Mouse (Mus musculus) lung, postnatal 25 days (tissue): ENCODE data around the gene Amigo2.

ENCODE experiments used
- DNase-seq: peaks from one replicate; pipeline ENCODE4 v3.0.0; 2022; ENCODE audit warnings: low spot score

The Amigo2 gene

GRCm38 (mm10) chr15:97267094-97267695 lies 20.1 kb upstream of the Amigo2 start:
- DNase-seq, result no peak

GRCm38 (mm10) chr15:97266236-97266845 lies 19.3 kb upstream of the Amigo2 start:
- no peak for DNase-seq

- no peak for DNase-seq
Observed at GRCm38 (mm10) chr15:97262251-97262650, 15.2 kb upstream of the Amigo2 start.

GRCm38 (mm10) chr15:97259968-97260597 lies 13.0 kb upstream of the Amigo2 start:
- no peak for DNase-seq

- DNase-seq, result peak; percentile 32
Observed at GRCm38 (mm10) chr15:97259300-97259699, 12.2 kb upstream of the Amigo2 start.

GRCm38 (mm10) chr15:97258483-97259230 lies 11.6 kb upstream of the Amigo2 start:
- no peak for DNase-seq

GRCm38 (mm10) chr15:97257206-97257775 lies 10.2 kb upstream of the Amigo2 start:
- no peak for DNase-seq

GRCm38 (mm10) chr15:97256411-97256810 lies 9.3 kb upstream of the Amigo2 start:
- DNase-seq, result no peak

GRCm38 (mm10) chr15:97255800-97256199 lies 8.7 kb upstream of the Amigo2 start:
- no peak for DNase-seq

GRCm38 (mm10) chr15:97254375-97254774 lies 7.3 kb upstream of the Amigo2 start:
- DNase-seq, result no peak

GRCm38 (mm10) chr15:97252493-97253034 lies 5.5 kb upstream of the Amigo2 start:
- no peak for DNase-seq

- no peak for DNase-seq
Observed at GRCm38 (mm10) chr15:97249322-97249721, 2.2 kb upstream of the Amigo2 start.

GRCm38 (mm10) chr15:97248296-97248695 lies 1.2 kb upstream of the Amigo2 start:
- peak; percentile 55 for DNase-seq

- DNase-seq, result peak; percentile 38
Observed at GRCm38 (mm10) chr15:97247791-97248161, 689 bp upstream of the Amigo2 start.

- DNase-seq, result no peak
Observed at GRCm38 (mm10) chr15:97246256-97246655, 831 bp downstream of the Amigo2 start.

- DNase-seq, result no peak
Observed at GRCm38 (mm10) chr15:97245392-97245791, 1.7 kb downstream of the Amigo2 start.

- peak; percentile 45 for DNase-seq
Observed at GRCm38 (mm10) chr15:97236943-97237342, 10.1 kb downstream of the Amigo2 start.

- DNase-seq, result peak; percentile 71
Observed at GRCm38 (mm10) chr15:97235183-97235582, 11.9 kb downstream of the Amigo2 start.

GRCm38 (mm10) chr15:97234076-97234475 lies 13.0 kb downstream of the Amigo2 start:
- DNase-seq, result no peak

- no peak for DNase-seq
Observed at GRCm38 (mm10) chr15:97229494-97230077, 17.5 kb downstream of the Amigo2 start.

- DNase-seq, result no peak
Observed at GRCm38 (mm10) chr15:97224003-97224402, 23.1 kb downstream of the Amigo2 start.

- DNase-seq, result no peak
Observed at GRCm38 (mm10) chr15:97223431-97223830, 23.7 kb downstream of the Amigo2 start.
